Mouse (Mus musculus) lung, adult 2 months (tissue): ENCODE measurements around the gene Spon1.

Experiments used
- CTCF ChIP-seq: fragments of 200-500 bp; IDR thresholded peaks from 2 replicates; pipeline ENCODE4 v1.5.1; 2011; ENCODE audit warnings: mild to moderate bottlenecking, low read length, control low read depth; ENCODE audit not compliant: insufficient read depth
- POLR2A ChIP-seq: fragments of 200-500 bp; IDR thresholded peaks from 2 replicates; pipeline ENCODE4 v1.6.1; 2011; ENCODE audit warnings: low read depth, mild to moderate bottlenecking, control low read depth, low read length, borderline replicate concordance; ENCODE audit errors: extremely low read depth

GRCm38 (mm10) chr7:113843150-113843549 lies 77.4 kb downstream of the Spon1 start:
- no peak for TF ChIP-seq CTCF
- TF ChIP-seq POLR2A: no peak
